Mouse (Mus musculus) liver, adult 2 months (tissue): ENCODE results near the gene Bcas3. TPM values are rescaled to one million over a fixed set of nuclear protein-coding genes. Genes with fewer than 3 reads are reported as not detected.

Source experiments
- DNase-seq: peaks from one replicate; pipeline ENCODE4 v3.0.0-alpha.2; 2011; ENCODE audit warnings: low read depth, low spot score; ENCODE audit errors: extremely low read depth
- H3K27ac ChIP-seq: fragments of 200-500 bp; replicated peaks from 2 replicates; pipeline ENCODE4 v1.5.1; 2012; ENCODE audit warnings: low read depth, mild to moderate bottlenecking, control low read depth, inconsistent platforms, low read length; ENCODE audit not compliant: insufficient read depth
- H3K27me3 ChIP-seq: fragments of 200-500 bp; 2 replicates; pipeline ENCODE4 v1.6.1; 2012; ENCODE audit warnings: mild to moderate bottlenecking, moderate library complexity, low read length, inconsistent platforms; ENCODE audit not compliant: control insufficient read depth, insufficient read depth
- H3K36me3 ChIP-seq: fragments of 200-500 bp; 2 replicates; pipeline ENCODE4 v1.6.1; 2012; ENCODE audit warnings: low read length, inconsistent platforms; ENCODE audit not compliant: control insufficient read depth, insufficient read depth
- H3K4me1 ChIP-seq: fragments of 200-500 bp; 2 replicates; pipeline ENCODE4 v1.6.1; 2011; ENCODE audit warnings: low read length; ENCODE audit not compliant: control insufficient read depth, insufficient read depth
- H3K4me3 ChIP-seq: fragments of 200-500 bp; 2 replicates; pipeline ENCODE4 v1.5.1; 2011; ENCODE audit warnings: low read depth, mild to moderate bottlenecking, control low read depth, low read length, moderate library complexity; ENCODE audit not compliant: insufficient read depth
- H3K79me2 ChIP-seq: fragments of 200-500 bp; 2 replicates; pipeline ENCODE4 v1.6.1; 2012; ENCODE audit warnings: inconsistent platforms, mild to moderate bottlenecking, low read length, moderate library complexity; ENCODE audit not compliant: control insufficient read depth, insufficient read depth
- H3K9ac ChIP-seq: fragments of 200-500 bp; 2 replicates; pipeline ENCODE4 v1.6.1; 2012; ENCODE audit warnings: low read depth, mild to moderate bottlenecking, control low read depth, inconsistent platforms, low read length
- CTCF ChIP-seq: fragments of 200-500 bp; IDR thresholded peaks from 2 replicates; pipeline ENCODE4 v1.5.1; 2011; ENCODE audit warnings: low read depth, low read length, control low read depth
- POLR2A ChIP-seq: fragments of 200-500 bp; IDR thresholded peaks from 2 replicates; pipeline ENCODE4 v1.6.1; 2011; ENCODE audit warnings: low read length, control low read depth; ENCODE audit not compliant: insufficient read depth; ENCODE audit errors: extremely low read depth
- WGBS: fragments of 180-500 bp; shearing (Covaris S2); methylation state at CpG from one replicate; pipeline ENCODE4 v1.1.7; 2018; 5-methylcytosine and 5-hydroxymethylcytosine counted together
- polyA plus RNA-seq: library from polyadenylated mRNA; depleted of rRNA; stranded (reverse); fragments of >200 nt; gene quantifications from 2 replicates; pipeline ENCODE4 v1.2.3, GENCODE M21; 2012
- total RNA-seq: library from RNA; depleted of rRNA; stranded (reverse); fragments of >200 nt; gene quantifications from 2 replicates; pipeline ENCODE4 v1.2.3, GENCODE M21; 2014

Bcas3 gene
- total and polyA plus RNA-seq, 2 experiments: 16.5 to 21.4 TPM

GRCm38 (mm10) chr11:85814678-85815077 lies 461.7 kb downstream of the Bcas3 start:
- H3K27ac ChIP-seq: no peak overlapping the region
- H3K27me3 ChIP-seq: no peaks in the 10 kb centered on the region

GRCm38 (mm10) chr11:85816471-85816870 lies 463.5 kb downstream of the Bcas3 start:
- Histone ChIP-seq H3K79me2 (no peaks in the 10 kb centered on the region), H3K9ac (no peak overlapping the region), H3K27me3 (no peaks in the 10 kb centered on the region), H3K4me3 (no peak overlapping the region), H3K27ac (no peak overlapping the region), H3K36me3 (no peaks in the 10 kb centered on the region), H3K4me1 (peaks cover 7% of the 10 kb centered on the region)
- DNase-seq: no peak
- TF ChIP-seq POLR2A: no peak
- no peak for TF ChIP-seq CTCF
- 95% methylated on average over 5 of the region's 5 CpGs for WGBS

More at GRCm38 (mm10) chr11:85814678-85815077, 461.7 kb downstream of the Bcas3 start:
- Histone ChIP-seq H3K79me2 (no peaks in the 10 kb centered on the region), H3K9ac (no peak overlapping the region), H3K4me1 (peaks cover 7% of the 10 kb centered on the region), H3K4me3 (no peak overlapping the region), H3K36me3 (no peaks in the 10 kb centered on the region)
- 67% methylated on average over 4 of the region's 4 CpGs for WGBS
- no peak for DNase-seq
- TF ChIP-seq POLR2A: no peak
- TF ChIP-seq CTCF: no peak

GRCm38 (mm10) chr11:85818401-85818800 lies 465.4 kb downstream of the Bcas3 start:
- no peak for DNase-seq
- no peak for TF ChIP-seq POLR2A
- no peak for TF ChIP-seq CTCF
- 97% methylated on average over 3 of the region's 3 CpGs for WGBS

DNA sequence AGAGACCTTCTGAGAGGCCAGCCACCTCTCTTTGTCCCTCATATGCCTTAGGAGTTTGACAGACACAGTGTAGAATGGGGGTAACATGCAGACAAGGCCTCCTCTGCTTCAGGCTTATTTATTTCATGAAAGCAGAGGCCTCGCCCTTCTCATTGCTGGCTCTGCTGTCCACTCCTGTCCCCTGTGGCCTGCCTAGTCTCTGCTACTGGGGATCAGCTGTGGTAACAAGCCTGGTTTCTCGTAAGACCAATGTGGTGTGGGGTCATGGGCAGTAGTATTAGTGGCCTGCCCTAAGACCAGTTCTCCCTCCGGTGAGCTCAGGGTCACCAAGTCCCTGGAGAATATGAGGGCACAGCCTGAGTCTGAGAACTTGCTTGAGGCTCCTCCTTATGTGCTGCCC lies 468.0 kb downstream of the Bcas3 start:
- Histone ChIP-seq H3K36me3 (no peaks in the 10 kb centered on the region), H3K27ac (no peak overlapping the region), H3K4me1 (no peaks in the 10 kb centered on the region), H3K27me3 (no peaks in the 10 kb centered on the region), H3K9ac (no peak overlapping the region), H3K79me2 (no peaks in the 10 kb centered on the region), H3K4me3 (no peak overlapping the region)
- no peak for TF ChIP-seq POLR2A
- no peak for TF ChIP-seq CTCF
- DNase-seq: no peak
- WGBS: 93% methylated on average over 3 of the region's 3 CpGs

More at GRCm38 (mm10) chr11:85818401-85818800, 465.4 kb downstream of the Bcas3 start:
- no peak overlapping the region for H3K4me3 ChIP-seq
- no peaks in the 10 kb centered on the region for H3K79me2 ChIP-seq
- no peak overlapping the region for H3K9ac ChIP-seq
- no peaks in the 10 kb centered on the region for H3K27me3 ChIP-seq
- no peaks in the 10 kb centered on the region for H3K4me1 ChIP-seq
- H3K36me3 ChIP-seq: no peaks in the 10 kb centered on the region
- H3K27ac ChIP-seq: no peak overlapping the region

DNA sequence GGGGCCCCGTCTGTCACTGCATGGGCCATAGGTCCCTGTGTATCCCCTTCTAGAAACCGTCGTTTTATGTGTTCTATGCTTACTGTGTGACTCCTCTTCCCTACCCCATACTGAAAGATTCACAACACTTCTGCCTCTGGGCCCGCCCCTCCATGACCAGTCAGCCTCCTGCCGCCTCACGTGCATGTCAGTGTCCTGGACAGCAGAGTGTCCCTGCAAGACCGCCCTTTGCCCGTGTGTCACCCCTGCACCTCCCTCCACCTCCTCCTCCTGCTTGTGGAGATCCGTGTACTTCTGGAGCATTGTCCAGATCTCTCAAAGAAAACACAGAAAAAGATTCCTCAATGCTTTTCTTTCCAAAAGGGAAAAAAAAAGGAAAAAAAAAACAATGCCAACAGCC lies 468.7 kb downstream of the Bcas3 start:
- no peaks in the 10 kb centered on the region for H3K27me3 ChIP-seq
- WGBS: 89% methylated on average over 9 of the region's 9 CpGs
- H3K4me3 ChIP-seq: no peak overlapping the region
- no peaks in the 10 kb centered on the region for H3K36me3 ChIP-seq
- no peak overlapping the region for H3K27ac ChIP-seq
- TF ChIP-seq POLR2A (no peak), CTCF (no peak)
- H3K9ac ChIP-seq: no peak overlapping the region
- no peaks in the 10 kb centered on the region for H3K4me1 ChIP-seq
- no peaks in the 10 kb centered on the region for H3K79me2 ChIP-seq
- no peak for DNase-seq

DNA sequence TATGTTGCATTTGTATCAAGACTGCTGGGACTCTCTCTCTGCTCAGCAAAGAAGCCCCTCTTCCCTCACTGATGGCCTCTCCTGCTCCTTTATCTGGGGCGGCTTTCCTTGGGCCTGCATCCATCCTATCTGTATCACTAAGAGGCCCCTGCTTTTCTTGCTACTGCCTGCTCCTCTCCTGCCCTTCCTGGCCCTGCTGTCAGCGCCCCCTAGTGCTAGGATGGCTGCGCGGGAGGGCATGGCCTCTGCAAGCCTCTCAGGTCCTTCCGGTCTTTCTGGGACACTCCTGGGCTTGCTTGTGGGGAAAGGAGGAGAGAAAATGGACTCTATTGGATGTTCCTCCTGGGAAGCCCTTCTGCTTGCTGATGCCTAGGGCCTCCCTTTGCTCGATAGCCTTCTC lies 470.2 kb downstream of the Bcas3 start:
- DNase-seq: peak; percentile 36
- H3K27me3 ChIP-seq: no peaks in the 10 kb centered on the region
- 24% methylated on average over 6 of the region's 6 CpGs for WGBS
- TF ChIP-seq POLR2A (no peak), CTCF (peak; percentile 92)
- H3K4me3 ChIP-seq: no peak overlapping the region
- no peaks in the 10 kb centered on the region for H3K36me3 ChIP-seq
- H3K79me2 ChIP-seq: no peaks in the 10 kb centered on the region
- H3K9ac ChIP-seq: no peak overlapping the region
- no peak overlapping the region for H3K27ac ChIP-seq
- no peaks in the 10 kb centered on the region for H3K4me1 ChIP-seq
